Mouse (Mus musculus): ENCODE measurements at regions not wholly inside any gene's neighbourhood (a gene's known extent, or its start where the extent isn't known, plus 50 kb on each side); places are given as distances from the start of the nearest gene placed in this dataset.

DNA sequence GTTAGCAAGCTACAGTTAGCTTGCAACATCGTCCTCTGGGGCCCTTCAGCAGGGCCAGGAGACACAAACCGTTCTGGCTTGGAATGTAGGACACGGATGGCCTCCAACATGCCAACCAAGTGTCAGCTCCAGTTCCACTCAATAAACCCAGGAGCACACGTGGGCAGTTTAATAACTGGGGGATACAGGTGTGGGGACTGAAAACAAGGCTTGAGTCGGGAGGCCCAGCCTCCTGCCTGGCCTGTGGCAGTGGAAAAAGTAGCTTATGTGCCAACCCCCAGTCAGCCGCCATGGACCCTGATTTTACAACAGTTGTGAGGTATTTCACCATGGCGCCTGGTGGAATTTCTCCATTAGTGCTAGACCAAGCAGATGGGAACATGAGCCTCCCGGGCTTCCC lies 160.9 kb upstream of the Gas1 start:
- ATAC-seq: no peak
- H3K9me3 ChIP-seq (ENCODE audit: control insufficient read depth, low read length): no peaks in the 10 kb centered on the region
- WGBS: 91% methylated on average over 8 of the region's 8 CpGs

DNA sequence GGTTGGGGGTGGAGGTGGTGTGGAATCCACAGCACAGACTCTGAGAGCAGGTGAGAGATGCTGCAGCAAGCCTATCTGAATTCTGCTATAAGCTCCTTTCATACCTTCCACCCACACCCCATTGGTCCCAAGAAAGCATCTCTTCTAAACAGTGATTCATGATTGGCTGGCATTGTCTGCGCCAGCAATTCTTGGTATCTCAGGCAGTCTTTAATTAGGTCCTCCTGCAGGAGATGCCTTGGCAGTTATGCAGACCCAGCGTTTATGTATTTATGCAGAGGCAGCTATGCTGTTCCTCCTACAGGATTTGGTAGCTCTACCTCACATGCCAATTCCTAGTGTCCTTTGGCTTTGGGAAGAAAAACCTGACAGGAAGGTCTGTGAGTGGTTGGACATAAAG lies 162.9 kb upstream of the Gas1 start:
- H3K4me2 ChIP-seq (ENCODE audit: low read length): no peak overlapping the region
- no peak overlapping the region for H3K4me3 ChIP-seq (replicated peaks; ENCODE audit: low read length)
- WGBS: 85% methylated on average over 2 of the region's 2 CpGs
- no peaks in the 10 kb centered on the region for H3K27me3 ChIP-seq (replicated peaks; ENCODE audit: control insufficient read depth, insufficient read depth, low read length)
- no peak overlapping the region for H3K9ac ChIP-seq (replicated peaks; ENCODE audit: low read depth, low read length)
- H3K27ac ChIP-seq (ENCODE audit: low read length): no peak overlapping the region
- no peaks in the 10 kb centered on the region for H3K36me3 ChIP-seq (ENCODE audit: control insufficient read depth, insufficient read depth)
- no peaks in the 10 kb centered on the region for H3K9me3 ChIP-seq (ENCODE audit: control insufficient read depth, low read length)
- ATAC-seq: no peak
- no peaks in the 10 kb centered on the region for H3K4me1 ChIP-seq (replicated peaks; ENCODE audit: control insufficient read depth, insufficient read depth, low read length)

More for the DNA sequence above, 160.9 kb upstream of the Gas1 start:
- Histone ChIP-seq H3K27me3 (replicated peaks; ENCODE audit: control insufficient read depth, insufficient read depth, low read length) (no peaks in the 10 kb centered on the region), H3K4me2 (ENCODE audit: low read length) (no peak overlapping the region), H3K4me1 (replicated peaks; ENCODE audit: control insufficient read depth, insufficient read depth, low read length) (no peaks in the 10 kb centered on the region), H3K4me3 (replicated peaks; ENCODE audit: low read length) (no peak overlapping the region), H3K9ac (replicated peaks; ENCODE audit: low read depth, low read length) (no peak overlapping the region), H3K27ac (ENCODE audit: low read length) (no peak overlapping the region), H3K36me3 (ENCODE audit: control insufficient read depth, insufficient read depth) (no peaks in the 10 kb centered on the region)

DNA sequence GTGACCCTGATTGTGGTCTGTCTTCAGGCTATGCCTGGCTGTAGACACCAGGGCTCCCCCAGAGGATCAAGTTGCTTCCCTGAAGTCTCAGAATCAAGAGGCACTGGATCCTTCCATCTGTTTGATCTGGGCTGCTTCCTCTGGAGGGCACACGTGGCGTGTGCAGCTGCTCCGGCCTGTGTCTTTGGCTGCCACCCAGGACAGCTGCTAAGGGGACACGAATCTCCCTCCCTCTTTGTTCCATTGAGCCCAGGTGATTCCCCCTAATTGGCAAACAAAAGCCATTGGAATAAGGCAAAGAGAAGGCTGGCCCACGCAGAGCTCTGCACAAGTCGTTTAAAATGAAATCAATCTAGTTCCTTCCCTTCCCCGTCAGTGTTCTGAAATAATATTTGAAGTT lies 170.7 kb upstream of the Gas1 start:
- no peak overlapping the region for H3K27ac ChIP-seq (ENCODE audit: low read length)
- no peak for ATAC-seq
- H3K4me3 ChIP-seq (replicated peaks; ENCODE audit: low read length): no peak overlapping the region
- H3K9ac ChIP-seq (replicated peaks; ENCODE audit: low read depth, low read length): no peak overlapping the region
- 12% methylated on average over 7 of the region's 7 CpGs for WGBS
- H3K4me1 ChIP-seq (replicated peaks; ENCODE audit: control insufficient read depth, insufficient read depth, low read length): peaks cover 3% of the 10 kb centered on the region; the same call in 1 of the 2 replicates
- no peaks in the 10 kb centered on the region for H3K36me3 ChIP-seq (ENCODE audit: control insufficient read depth, insufficient read depth)
- no peaks in the 10 kb centered on the region for H3K27me3 ChIP-seq (replicated peaks; ENCODE audit: control insufficient read depth, insufficient read depth, low read length)
- H3K9me3 ChIP-seq (ENCODE audit: control insufficient read depth, low read length): no peaks in the 10 kb centered on the region
- no peak overlapping the region for H3K4me2 ChIP-seq (ENCODE audit: low read length)

DNA sequence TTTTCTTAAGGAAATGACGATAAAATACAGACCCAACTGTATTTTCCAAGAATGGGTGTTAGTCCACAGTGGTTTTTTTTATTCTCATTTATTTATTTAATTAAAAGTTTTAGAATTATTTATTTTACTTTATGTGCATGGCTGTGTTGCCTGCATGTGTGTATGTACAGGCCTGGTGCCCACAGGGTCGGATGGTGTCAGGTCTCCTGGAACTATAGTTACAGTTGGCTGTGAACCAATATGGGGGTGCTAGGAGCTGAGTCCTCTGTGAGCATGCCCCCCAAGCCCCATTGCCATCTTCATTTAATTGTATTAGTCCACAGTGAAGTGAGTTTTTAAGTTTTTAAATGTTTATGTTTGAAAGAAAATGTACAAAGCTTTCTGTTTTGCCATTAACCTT lies 171.3 kb upstream of the Gas1 start:
- 80% methylated on average over 2 of the region's 2 CpGs for WGBS
- ATAC-seq: no peak
- H3K4me1 ChIP-seq (replicated peaks; ENCODE audit: control insufficient read depth, insufficient read depth, low read length): peaks cover 3% of the 10 kb centered on the region; the same call in 1 of the 2 replicates

DNA sequence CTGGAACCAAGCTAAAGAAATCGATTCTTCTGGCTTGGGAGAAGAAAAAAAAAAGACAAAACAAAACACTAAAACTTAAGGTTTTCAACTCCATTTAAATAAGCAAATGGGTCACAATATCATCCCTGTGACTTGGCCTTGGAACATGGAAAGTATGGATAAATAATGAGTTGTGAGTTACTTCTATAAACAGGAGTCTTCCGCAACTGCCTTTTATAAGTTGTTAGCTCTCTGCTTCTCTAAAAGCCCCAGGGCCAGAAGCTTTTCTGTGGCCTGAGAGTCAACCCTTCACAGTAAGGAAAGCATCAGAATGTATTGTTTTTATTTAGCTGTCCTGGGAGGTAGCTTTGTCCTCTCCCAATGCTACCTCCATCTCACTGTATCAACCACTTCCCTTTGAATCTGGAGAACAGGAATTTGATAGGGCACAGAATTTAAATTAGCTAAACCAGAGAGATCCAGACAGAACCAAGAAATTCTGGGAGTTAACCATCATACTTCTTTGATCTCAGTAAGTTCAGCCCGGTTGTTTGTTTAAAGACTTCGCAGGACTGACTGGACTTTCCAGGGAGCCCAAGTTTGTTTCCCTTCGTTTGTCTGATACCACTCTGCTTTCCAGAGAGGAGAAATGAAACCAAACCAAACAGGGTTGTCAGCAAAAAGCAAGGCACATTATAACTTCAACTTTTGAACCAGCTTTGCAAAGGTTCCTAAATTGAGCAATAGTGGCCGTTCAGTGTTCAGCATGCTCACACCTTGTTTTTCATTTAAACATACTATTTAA lies 178.7 kb upstream of the Gas1 start:
- Histone ChIP-seq H3K4me2 (ENCODE audit: low read length) (no peak overlapping the region), H3K9me3 (ENCODE audit: control insufficient read depth, low read length) (no peaks in the 10 kb centered on the region)

More for the DNA sequence above, 171.3 kb upstream of the Gas1 start:
- Histone ChIP-seq H3K4me3 (replicated peaks; ENCODE audit: low read length) (no peak overlapping the region), H3K9ac (replicated peaks; ENCODE audit: low read depth, low read length) (no peak overlapping the region), H3K27me3 (replicated peaks; ENCODE audit: control insufficient read depth, insufficient read depth, low read length) (no peaks in the 10 kb centered on the region), H3K36me3 (ENCODE audit: control insufficient read depth, insufficient read depth) (no peaks in the 10 kb centered on the region), H3K4me2 (ENCODE audit: low read length) (no peak overlapping the region), H3K27ac (ENCODE audit: low read length) (no peak overlapping the region), H3K9me3 (ENCODE audit: control insufficient read depth, low read length) (no peaks in the 10 kb centered on the region)

DNA sequence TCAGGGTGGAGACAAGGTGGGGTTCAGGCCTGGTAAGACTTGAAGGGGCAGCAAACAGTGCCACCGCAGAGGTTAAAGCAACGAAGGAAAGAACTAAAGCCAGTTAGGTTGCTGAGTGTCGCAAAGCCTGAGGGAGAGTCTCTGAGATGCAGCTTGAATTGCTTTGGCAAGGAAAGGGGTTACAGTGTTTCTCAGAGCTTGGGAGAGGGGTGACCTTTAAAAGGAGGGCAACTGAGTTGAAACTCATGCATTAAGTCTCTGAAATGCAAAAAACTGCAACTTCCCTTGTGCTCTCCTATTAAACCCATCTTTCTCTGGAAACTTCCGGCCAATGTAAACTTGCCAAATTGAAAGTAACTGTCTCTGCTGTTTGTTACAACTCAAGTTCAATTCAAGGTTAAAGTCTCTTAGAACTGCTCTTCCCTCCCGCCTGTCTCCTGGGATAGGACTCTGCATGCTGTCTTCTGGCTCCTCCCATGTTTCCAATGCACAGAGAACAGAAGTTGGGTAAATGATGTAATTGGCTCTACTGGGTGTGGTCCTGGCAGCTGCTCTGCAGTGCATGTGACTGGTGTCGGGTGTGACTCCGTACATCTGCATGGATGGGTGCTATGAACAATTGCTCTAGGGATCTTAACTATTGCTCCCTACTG lies 181.4 kb upstream of the Gas1 start:
- Histone ChIP-seq H3K4me3 (replicated peaks; ENCODE audit: low read length) (no peak overlapping the region), H3K27ac (ENCODE audit: low read length) (no peak overlapping the region), H3K4me2 (ENCODE audit: low read length) (no peak overlapping the region), H3K36me3 (ENCODE audit: control insufficient read depth, insufficient read depth) (no peaks in the 10 kb centered on the region), H3K9me3 (ENCODE audit: control insufficient read depth, low read length) (no peaks in the 10 kb centered on the region), H3K9ac (replicated peaks; ENCODE audit: low read depth, low read length) (no peak overlapping the region), H3K27me3 (replicated peaks; ENCODE audit: control insufficient read depth, insufficient read depth, low read length) (no peaks in the 10 kb centered on the region), H3K4me1 (replicated peaks; ENCODE audit: control insufficient read depth, insufficient read depth, low read length) (no peaks in the 10 kb centered on the region)
- no peak for ATAC-seq
- 83% methylated on average over 7 of the region's 7 CpGs for WGBS

More for the DNA sequence above, 178.7 kb upstream of the Gas1 start:
- 86% methylated on average over 6 of the region's 6 CpGs for WGBS
- Histone ChIP-seq H3K27ac (ENCODE audit: low read length) (no peak overlapping the region), H3K27me3 (replicated peaks; ENCODE audit: control insufficient read depth, insufficient read depth, low read length) (no peaks in the 10 kb centered on the region), H3K9ac (replicated peaks; ENCODE audit: low read depth, low read length) (no peak overlapping the region), H3K4me3 (replicated peaks; ENCODE audit: low read length) (no peak overlapping the region), H3K4me1 (replicated peaks; ENCODE audit: control insufficient read depth, insufficient read depth, low read length) (no peaks in the 10 kb centered on the region), H3K36me3 (ENCODE audit: control insufficient read depth, insufficient read depth) (no peaks in the 10 kb centered on the region)
- ATAC-seq: no peak

DNA sequence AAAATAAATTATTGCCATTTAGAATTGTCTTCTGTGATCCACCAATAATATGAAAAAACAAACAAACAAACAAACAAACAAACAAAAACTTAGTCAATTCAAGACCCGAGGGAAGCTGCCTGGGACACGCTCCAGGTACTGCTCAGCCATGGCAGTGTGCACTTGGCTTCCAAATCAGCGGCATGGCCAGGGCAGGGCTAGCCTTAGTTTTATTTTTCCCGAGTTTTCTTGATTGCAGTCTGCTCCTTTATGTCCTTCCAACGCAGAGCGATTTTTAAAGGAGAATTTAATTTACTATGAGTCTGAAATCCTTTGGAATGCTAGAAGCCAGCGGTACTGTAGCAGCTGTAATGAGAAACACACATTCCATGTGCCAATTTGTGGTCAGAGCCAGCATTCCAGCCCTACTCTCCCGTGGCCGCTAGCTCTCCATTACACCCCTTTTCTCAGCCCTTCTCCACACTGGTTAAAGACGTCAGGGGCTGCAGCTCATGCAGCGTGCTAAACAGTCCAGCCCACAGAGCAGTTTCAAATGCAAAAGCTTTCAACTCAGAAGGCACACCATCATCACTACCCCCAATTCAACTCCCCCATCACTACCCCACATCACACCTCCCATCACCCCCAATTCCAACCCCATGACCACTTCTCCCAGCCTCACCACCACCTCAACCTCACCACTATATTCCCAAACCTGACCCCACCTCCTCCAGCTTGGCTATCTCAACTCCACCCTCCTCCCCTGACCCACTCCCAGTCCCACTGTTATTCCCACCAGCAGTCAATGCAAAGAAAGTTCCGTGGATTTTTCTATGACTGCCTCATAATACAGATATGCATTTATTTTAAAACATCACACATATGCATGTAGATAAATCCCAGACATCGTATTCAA lies 187.9 kb upstream of the Gas1 start:
- Histone ChIP-seq H3K4me2 (ENCODE audit: low read length) (no peak overlapping the region), H3K36me3 (ENCODE audit: control insufficient read depth, insufficient read depth) (no peaks in the 10 kb centered on the region), H3K4me1 (replicated peaks; ENCODE audit: control insufficient read depth, insufficient read depth, low read length) (0 out of 2 replicates have a peak, but pooled peaks cover 2% of the 10 kb centered on the region), H3K27me3 (replicated peaks; ENCODE audit: control insufficient read depth, insufficient read depth, low read length) (no peaks in the 10 kb centered on the region), H3K27ac (ENCODE audit: low read length) (no peak overlapping the region), H3K9me3 (ENCODE audit: control insufficient read depth, low read length) (no peaks in the 10 kb centered on the region), H3K4me3 (replicated peaks; ENCODE audit: low read length) (no peak overlapping the region), H3K9ac (replicated peaks; ENCODE audit: low read depth, low read length) (no peak overlapping the region)
- ATAC-seq: no peak
- 43% methylated on average over 13 of the region's 13 CpGs for WGBS

DNA sequence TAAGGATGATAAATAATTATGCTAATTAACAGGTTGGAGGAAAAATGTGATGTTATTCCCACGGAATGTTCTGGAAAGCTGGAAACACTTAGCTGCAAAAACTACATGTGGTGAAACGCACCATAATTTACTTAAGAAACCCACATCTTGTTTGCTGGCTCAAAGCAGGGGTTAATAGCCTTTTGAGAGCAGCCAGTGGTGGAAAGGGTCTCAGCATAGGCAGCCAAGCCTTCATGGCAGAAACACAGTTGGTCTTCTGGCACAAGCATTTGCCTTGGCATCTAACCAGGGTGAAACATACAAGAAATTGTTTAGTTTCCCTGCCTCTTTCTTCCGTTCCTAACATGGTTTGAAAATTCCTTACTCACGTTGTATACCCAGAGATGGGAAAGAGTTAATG lies 192.1 kb upstream of the Gas1 start:
- Histone ChIP-seq H3K27ac (ENCODE audit: low read length) (no peak overlapping the region), H3K9me3 (ENCODE audit: control insufficient read depth, low read length) (no peaks in the 10 kb centered on the region), H3K9ac (replicated peaks; ENCODE audit: low read depth, low read length) (no peak overlapping the region), H3K4me2 (ENCODE audit: low read length) (no peak overlapping the region), H3K27me3 (replicated peaks; ENCODE audit: control insufficient read depth, insufficient read depth, low read length) (no peaks in the 10 kb centered on the region), H3K4me1 (replicated peaks; ENCODE audit: control insufficient read depth, insufficient read depth, low read length) (0 out of 2 replicates have a peak, but pooled peaks cover 2% of the 10 kb centered on the region), H3K4me3 (replicated peaks; ENCODE audit: low read length) (no peak overlapping the region), H3K36me3 (ENCODE audit: control insufficient read depth, insufficient read depth) (no peaks in the 10 kb centered on the region)
- ATAC-seq: no peak
- 54% methylated on average over 4 of the region's 4 CpGs for WGBS

DNA sequence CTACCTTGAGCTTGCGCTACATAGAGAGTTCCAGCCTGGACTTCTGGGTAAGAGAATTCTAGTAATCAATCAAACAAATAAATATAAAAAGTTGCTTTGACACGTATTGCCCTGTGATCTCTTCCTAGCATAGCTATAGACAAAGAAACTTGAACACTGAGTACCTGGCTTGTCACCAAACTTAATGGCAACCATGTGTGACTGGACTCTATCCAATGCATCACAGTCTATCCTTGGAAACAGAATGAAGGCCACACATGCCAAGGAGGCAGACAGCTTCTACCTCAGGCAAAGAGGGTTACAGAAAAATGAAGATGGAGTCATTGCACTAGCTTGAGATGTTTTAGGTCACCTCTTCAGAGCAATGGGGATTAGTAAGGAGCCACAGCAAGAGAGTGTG lies 194.5 kb upstream of the Gas1 start:
- H3K4me1 ChIP-seq (replicated peaks; ENCODE audit: control insufficient read depth, insufficient read depth, low read length): 0 out of 2 replicates have a peak, but pooled peaks cover 2% of the 10 kb centered on the region
- 72% methylated on average over 2 of the region's 2 CpGs for WGBS
- no peaks in the 10 kb centered on the region for H3K9me3 ChIP-seq (ENCODE audit: control insufficient read depth, low read length)
- no peak overlapping the region for H3K9ac ChIP-seq (replicated peaks; ENCODE audit: low read depth, low read length)
- H3K4me3 ChIP-seq (replicated peaks; ENCODE audit: low read length): no peak overlapping the region
- H3K4me2 ChIP-seq (ENCODE audit: low read length): no peak overlapping the region
- H3K27me3 ChIP-seq (replicated peaks; ENCODE audit: control insufficient read depth, insufficient read depth, low read length): no peaks in the 10 kb centered on the region
- no peak for ATAC-seq
- no peaks in the 10 kb centered on the region for H3K36me3 ChIP-seq (ENCODE audit: control insufficient read depth, insufficient read depth)
- H3K27ac ChIP-seq (ENCODE audit: low read length): no peak overlapping the region

Measured in forebrain, embryonic 16.5 days (tissue).